Mouse (Mus musculus) heart, embryonic 15.5 days (tissue): Measurements from ENCODE around the gene Snap23. TPM values are rescaled to one million over a fixed set of nuclear protein-coding genes. Genes with fewer than 3 reads are reported as not detected.

Experiments
- ATAC-seq: fragments of 200-750 bp; cut with Nextera tagmentation; replicated peaks from 2 replicates; pipeline ENCODE4 v1.8.0; 2017; ENCODE audit warnings: low read depth, moderate TSS enrichment; ENCODE audit not compliant: insufficient number of reproducible peaks, insufficient read depth, low FRiP score
- H3K27ac ChIP-seq: fragments of 300-500 bp; sonication (generic); 2 replicates; pipeline ENCODE4 v1.5.1; 2015; ENCODE audit warnings: mild to moderate bottlenecking, inconsistent platforms
- H3K27me3 ChIP-seq: fragments of 300-500 bp; sonication (generic); 2 replicates; pipeline ENCODE4 v1.6.1; 2015; ENCODE audit warnings: inconsistent platforms
- H3K36me3 ChIP-seq: fragments of 300-500 bp; sonication (generic); 2 replicates; pipeline ENCODE4 v1.6.1; 2015; ENCODE audit warnings: mild to moderate bottlenecking, inconsistent platforms
- H3K4me1 ChIP-seq: fragments of 300-500 bp; sonication (generic); replicated peaks from 2 replicates; pipeline ENCODE4 v1.6.1; 2015; ENCODE audit warnings: inconsistent platforms
- H3K4me2 ChIP-seq: fragments of 300-500 bp; sonication (generic); 2 replicates; pipeline ENCODE4 v1.6.1; 2015; ENCODE audit warnings: inconsistent platforms, mild to moderate bottlenecking, moderate library complexity
- H3K4me3 ChIP-seq: fragments of 300-500 bp; sonication (generic); 2 replicates; pipeline ENCODE4 v1.5.1; 2015; ENCODE audit warnings: mild to moderate bottlenecking, inconsistent platforms
- H3K9ac ChIP-seq: fragments of 300-500 bp; sonication (generic); 2 replicates; pipeline ENCODE4 v1.6.1; 2015; ENCODE audit warnings: mild to moderate bottlenecking, inconsistent platforms
- H3K9me3 ChIP-seq: fragments of 300-500 bp; sonication (generic); replicated peaks from 2 replicates; pipeline ENCODE4 v1.6.1; 2016; ENCODE audit warnings: inconsistent platforms
- WGBS: fragments of 180-500 bp; shearing (Covaris S2); methylation state at CpG from one replicate; pipeline ENCODE4 v1.1.7; 2015; ENCODE audit warnings: mixed read lengths; 5-methylcytosine and 5-hydroxymethylcytosine counted together
- polyA plus RNA-seq: library from polyadenylated mRNA; unstranded; fragments of >200 nt; fragmentation: Nextera tagmentation; extraction: Ambion mirVana; gene quantifications from 2 replicates; pipeline ENCODE4 v1.2.1, GENCODE M21; 2015

Gene Snap23
- polyA plus RNA-seq: 45.6 and 46.0 TPM in 2 replicates

DNA sequence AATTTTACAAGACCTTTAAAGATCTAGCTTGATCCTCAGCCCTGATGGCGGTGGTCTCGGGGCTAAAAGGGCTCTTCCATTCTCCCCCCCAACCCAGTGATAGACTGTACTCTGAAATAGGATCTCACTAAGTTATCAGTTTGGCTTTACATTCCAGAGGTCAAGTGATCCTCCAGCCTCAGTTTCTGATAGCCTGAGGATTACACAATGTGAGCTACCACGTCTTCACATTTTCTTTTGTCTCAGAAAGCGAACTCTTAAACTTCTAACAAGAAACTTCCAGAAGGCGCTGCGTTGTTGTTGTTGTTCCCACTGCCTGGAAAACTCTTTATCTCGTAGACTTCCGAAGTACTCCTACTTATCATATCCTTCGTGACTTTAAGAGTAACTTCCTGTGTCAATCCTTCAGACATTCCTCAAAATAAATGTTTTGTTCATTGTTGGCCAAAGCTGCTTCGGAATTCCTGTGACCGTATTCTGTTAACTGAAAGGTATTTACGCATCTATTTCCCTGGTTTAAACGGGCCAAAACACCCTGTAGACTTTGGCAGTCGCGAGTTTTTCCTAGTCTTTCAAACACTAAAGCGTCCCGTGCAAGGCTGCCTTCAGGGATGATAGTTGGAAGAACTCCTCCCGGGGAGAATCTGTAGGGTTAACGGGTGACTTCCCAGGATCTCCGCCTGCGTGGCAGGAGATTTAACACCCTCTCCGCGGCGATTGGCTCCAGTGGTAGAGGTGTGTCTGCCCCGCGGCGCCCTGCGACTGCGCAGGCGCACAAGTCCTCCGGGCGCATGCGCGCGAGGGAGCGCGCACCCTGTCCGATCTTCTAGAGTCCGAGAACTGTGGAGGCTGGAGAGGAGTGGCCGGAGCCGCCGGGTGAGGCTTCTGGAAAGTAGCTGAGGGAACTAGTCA, at the start of gene Snap23:
TSS of gene Snap23 (plus strand) at position 786 of the 912 bp plus-strand sequence.
- H3K4me2 ChIP-seq: peak within 1 kb of the TSS; percentile 66
- peak within 1 kb of the TSS; percentile 70 for H3K4me3 ChIP-seq
- peaks cover 23% of the 10 kb centered on the region for H3K4me1 ChIP-seq
- H3K36me3 ChIP-seq: no peaks in the 10 kb centered on the region
- H3K27ac ChIP-seq: peak within 1 kb of the TSS; percentile 91
- H3K9ac ChIP-seq: peak within 1 kb of the TSS; percentile 71
- no peaks in the 10 kb centered on the region for H3K9me3 ChIP-seq
- peak; percentile 96 for ATAC-seq
- no peaks in the 10 kb centered on the region for H3K27me3 ChIP-seq
- WGBS: under 1% methylated on average over 42 of the region's 42 CpGs

DNA sequence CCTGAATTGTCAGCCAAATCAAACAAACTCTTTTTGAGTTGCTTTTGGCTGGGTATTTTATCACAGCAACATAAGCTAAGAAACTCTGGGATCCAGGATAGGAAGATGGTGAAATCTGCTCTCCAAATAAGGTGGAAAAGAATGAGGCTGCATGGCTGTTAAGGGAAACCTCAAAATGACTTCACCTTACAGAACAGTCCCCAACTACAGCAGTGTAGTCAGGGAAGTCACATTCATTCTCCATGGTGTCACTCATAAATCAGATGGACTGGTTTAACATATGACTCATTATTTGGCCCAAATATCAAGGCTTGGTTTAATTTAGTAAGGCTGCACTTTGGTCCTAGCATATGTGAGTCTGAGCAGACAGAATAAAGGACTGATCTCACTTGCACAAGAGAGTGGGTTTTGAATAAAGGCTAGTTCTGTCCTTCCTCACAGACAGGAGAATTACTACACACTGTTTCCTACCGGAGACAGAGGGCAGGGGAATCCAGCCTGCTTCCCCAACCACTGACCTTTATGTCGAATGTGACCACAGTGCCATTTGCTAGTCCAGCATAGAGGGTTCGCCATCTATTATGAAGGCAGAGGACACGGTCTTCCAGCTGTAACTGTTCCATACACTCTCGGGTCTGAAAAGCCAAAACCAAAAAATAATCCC, 48.8 kb upstream of the Snap23 start:
- WGBS: 81% methylated on average over 5 of the region's 5 CpGs
- peaks cover 96% of the 10 kb centered on the region for H3K36me3 ChIP-seq
- H3K9me3 ChIP-seq: no peaks in the 10 kb centered on the region
- H3K27me3 ChIP-seq: no peaks in the 10 kb centered on the region
- no peak for ATAC-seq
- H3K27ac ChIP-seq: 0 out of 2 replicates have a peak overlapping the region, but pooled peaks have one; percentile 0
- H3K9ac ChIP-seq: no peak overlapping the region
- no peak overlapping the region for H3K4me2 ChIP-seq
- H3K4me3 ChIP-seq: no peak overlapping the region
- H3K4me1 ChIP-seq: no peaks in the 10 kb centered on the region

DNA sequence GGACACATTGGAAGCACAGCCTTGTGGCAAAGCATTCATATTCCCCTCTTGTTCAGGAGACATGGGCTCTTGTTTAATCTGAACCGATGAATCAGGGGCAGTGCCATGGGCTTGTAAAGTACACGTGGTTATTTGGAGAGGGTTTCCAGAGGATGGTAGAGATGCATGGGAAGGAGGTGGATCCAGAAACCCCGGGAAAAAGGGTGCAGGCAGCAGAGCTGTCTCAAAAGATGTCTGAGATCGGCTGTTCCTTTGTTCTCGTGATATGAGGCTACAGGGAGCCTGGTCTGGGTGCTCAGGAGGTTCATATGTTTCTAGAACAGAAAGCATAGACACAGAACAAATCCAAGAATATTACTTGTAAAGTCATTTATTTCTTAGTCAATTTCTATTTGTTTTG, 40.7 kb upstream of the Snap23 start:
- H3K9ac ChIP-seq: no peak overlapping the region
- 84% methylated on average over 5 of the region's 5 CpGs for WGBS
- no peak overlapping the region for H3K4me2 ChIP-seq
- H3K27ac ChIP-seq: no peak overlapping the region
- H3K4me1 ChIP-seq: no peaks in the 10 kb centered on the region
- no peak overlapping the region for H3K4me3 ChIP-seq
- no peaks in the 10 kb centered on the region for H3K27me3 ChIP-seq
- no peak for ATAC-seq
- peaks cover 90% of the 10 kb centered on the region for H3K36me3 ChIP-seq
- H3K9me3 ChIP-seq: no peaks in the 10 kb centered on the region

DNA sequence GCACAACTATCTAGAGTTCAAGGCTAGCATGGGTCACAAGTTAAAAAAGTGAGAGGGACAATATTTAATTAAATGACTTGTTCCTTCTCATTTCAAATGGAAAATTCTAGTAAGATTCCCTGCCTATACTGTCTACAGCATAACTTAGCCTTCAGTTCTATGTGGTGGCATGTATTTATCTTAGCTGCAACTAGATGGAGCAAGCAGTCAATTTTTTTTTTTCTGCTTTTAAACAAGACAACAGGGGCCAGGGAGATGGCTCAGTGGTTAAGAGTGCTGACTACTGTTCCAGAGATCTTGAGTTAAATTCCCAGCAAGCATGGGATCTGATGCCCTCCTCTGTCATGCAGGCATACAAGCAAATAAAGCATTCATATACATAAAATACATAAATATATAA, 37.9 kb upstream of the Snap23 start:
- Histone ChIP-seq H3K4me2 (no peak overlapping the region), H3K36me3 (peaks cover 89% of the 10 kb centered on the region), H3K27ac (no peak overlapping the region), H3K4me3 (no peak overlapping the region), H3K9ac (no peak overlapping the region), H3K9me3 (no peaks in the 10 kb centered on the region), H3K4me1 (no peaks in the 10 kb centered on the region), H3K27me3 (no peaks in the 10 kb centered on the region)
- ATAC-seq: no peak

DNA sequence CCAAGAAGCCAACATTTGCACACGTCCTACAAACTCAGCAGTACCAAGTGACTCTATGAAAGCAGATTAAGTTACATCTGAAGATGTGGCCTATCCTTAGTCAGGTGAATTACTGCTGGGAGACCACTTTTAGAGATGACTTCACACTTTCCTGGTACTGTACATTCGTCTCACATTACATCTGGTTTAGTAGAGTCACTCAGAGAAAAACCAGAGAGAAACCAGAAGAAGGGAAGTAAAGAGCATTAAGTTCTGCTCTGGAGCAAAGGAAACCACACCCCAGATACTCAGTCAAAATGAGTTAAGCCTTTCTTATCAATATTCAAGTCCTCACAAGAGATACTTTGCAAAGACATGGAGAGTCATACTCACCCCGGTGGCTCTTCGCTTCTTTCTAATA, 36.2 kb upstream of the Snap23 start:
- Histone ChIP-seq H3K4me2 (no peak overlapping the region), H3K27ac (no peak overlapping the region), H3K4me3 (no peak overlapping the region), H3K9me3 (no peaks in the 10 kb centered on the region), H3K9ac (no peak overlapping the region), H3K4me1 (no peaks in the 10 kb centered on the region), H3K27me3 (no peaks in the 10 kb centered on the region), H3K36me3 (peaks cover 83% of the 10 kb centered on the region)
- no peak for ATAC-seq
- 87% methylated on average over 4 of the region's 4 CpGs for WGBS

DNA sequence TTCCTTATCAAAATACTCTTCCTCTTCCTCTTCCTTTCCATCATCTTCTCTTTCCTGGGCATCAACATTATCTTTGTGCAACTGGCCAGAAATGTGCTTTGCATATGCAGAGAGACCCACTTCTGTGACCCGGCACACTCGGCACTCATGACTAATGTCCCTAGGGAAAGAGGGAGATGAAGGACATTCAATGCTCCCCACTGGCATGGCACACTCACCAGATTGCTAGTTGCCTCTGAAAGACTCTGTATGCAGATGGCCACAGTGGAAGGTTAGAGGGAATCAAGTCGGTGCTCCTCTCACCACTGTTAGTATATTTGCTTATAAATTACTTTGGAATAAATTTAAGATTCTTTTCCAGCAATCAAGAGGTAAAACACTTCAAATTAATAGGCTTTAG, 28.1 kb upstream of the Snap23 start:
- 24% methylated on average over 3 of the region's 3 CpGs for WGBS
- ATAC-seq: peak; percentile 65
- Histone ChIP-seq H3K9me3 (no peaks in the 10 kb centered on the region), H3K27me3 (no peaks in the 10 kb centered on the region), H3K4me2 (peak overlapping the region; percentile 63), H3K4me3 (peak overlapping the region; percentile 47), H3K36me3 (peaks cover 22% of the 10 kb centered on the region), H3K4me1 (peaks cover 9% of the 10 kb centered on the region), H3K9ac (peak overlapping the region; percentile 54), H3K27ac (peak overlapping the region; percentile 94)

DNA sequence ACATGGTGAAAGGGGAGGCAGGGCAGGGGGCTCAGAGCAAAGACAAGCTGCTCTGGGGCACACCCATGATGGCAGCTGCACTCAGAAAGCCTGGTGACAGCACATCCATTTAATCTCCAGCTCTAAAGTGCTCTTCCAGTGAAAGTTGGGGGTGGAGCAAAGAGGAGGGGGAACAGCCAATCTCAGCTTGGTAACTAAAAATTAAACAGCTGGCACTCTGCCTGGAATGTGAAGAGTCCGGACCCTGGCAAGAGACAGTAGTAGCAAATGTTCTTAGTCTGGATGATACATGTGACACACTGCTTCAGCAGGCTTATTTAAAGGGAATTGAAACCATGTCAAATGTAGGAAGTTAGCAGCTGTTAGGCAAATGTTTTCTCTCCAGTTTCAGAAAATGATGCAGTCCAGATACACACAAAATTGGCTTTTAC, 27.7 kb upstream of the Snap23 start:
- Histone ChIP-seq H3K4me3 (peak overlapping the region; percentile 47), H3K27me3 (no peaks in the 10 kb centered on the region), H3K4me2 (peak overlapping the region; percentile 63), H3K9me3 (no peaks in the 10 kb centered on the region), H3K4me1 (peaks cover 9% of the 10 kb centered on the region), H3K27ac (peak overlapping the region; percentile 94), H3K9ac (peak overlapping the region; percentile 54; the same call in 1 of the 2 replicates), H3K36me3 (peaks cover 21% of the 10 kb centered on the region)
- WGBS: 3% methylated on average over 1 of the region's 1 CpGs
- ATAC-seq: peak; percentile 99

DNA sequence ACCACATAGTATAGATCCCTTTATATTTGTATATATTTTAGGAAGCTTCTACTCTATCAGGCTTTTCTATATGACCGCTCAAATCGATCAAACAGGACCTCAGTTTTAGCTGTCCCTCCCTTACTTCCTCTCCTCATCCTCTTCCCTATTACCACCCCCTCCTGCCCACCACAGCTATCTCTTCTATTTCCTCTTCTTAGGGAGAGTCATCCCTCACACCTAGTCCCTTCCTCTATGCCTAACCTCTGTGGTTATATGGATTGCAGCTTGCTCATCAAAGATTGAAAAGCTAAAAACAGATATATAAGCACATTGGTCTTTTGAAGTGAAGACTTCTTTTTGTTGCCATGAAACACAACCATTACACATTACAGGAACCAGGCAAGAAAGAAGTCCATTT, 22.7 kb upstream of the Snap23 start:
- Histone ChIP-seq H3K27ac (no peak overlapping the region), H3K4me2 (no peak overlapping the region), H3K27me3 (no peaks in the 10 kb centered on the region), H3K36me3 (peaks cover 15% of the 10 kb centered on the region), H3K9me3 (no peaks in the 10 kb centered on the region), H3K9ac (no peak overlapping the region), H3K4me3 (no peak overlapping the region), H3K4me1 (peaks cover 9% of the 10 kb centered on the region)
- ATAC-seq: no peak
- 90% methylated on average over 2 of the region's 2 CpGs for WGBS

DNA sequence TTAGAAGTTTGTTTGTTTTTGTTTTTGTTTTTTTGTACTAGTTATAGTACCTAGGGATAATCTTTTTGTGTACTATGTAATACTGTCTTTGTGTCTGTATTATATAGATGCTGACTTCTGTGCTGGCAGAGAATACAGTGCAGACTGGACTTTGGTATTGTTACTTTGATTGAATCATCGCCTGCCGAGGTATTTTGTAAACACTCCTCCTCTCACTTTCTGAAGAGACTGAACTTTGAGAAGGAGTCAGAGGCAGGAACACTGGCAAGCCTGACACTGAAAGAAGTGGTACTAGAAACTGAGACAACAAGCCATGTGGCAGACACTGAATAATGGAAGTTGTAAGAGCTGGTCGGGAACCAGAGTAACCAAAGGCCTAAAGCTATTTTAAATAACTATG, 10.6 kb upstream of the Snap23 start:
- H3K4me3 ChIP-seq: no peak overlapping the region
- no peak overlapping the region for H3K27ac ChIP-seq
- 69% methylated on average over 3 of the region's 3 CpGs for WGBS
- no peak overlapping the region for H3K4me2 ChIP-seq
- no peak overlapping the region for H3K9ac ChIP-seq
- H3K9me3 ChIP-seq: no peaks in the 10 kb centered on the region
- H3K27me3 ChIP-seq: no peaks in the 10 kb centered on the region
- H3K36me3 ChIP-seq: peaks cover 20% of the 10 kb centered on the region
- ATAC-seq: no peak
- peaks cover 8% of the 10 kb centered on the region; the same call in 1 of the 2 replicates for H3K4me1 ChIP-seq

DNA sequence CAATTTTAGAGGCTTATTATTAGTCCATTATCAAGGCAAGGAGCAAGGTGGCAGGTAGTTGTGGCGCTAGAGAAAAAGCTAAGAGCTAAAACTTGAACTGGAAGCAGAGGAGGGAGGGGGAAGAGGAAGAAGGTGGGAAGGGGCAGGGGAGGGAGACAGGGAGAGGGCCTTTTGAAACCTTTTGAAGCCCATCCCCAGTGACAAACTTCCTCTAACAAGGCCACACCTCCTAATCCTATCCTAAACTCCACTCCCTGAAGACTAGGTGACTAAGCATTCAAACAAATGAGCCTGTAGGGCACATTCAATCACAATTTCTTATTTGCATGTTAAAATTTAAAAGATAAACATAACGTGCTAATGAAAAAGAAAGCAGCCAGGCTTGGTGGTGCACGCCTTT, 8.7 kb upstream of the Snap23 start:
- Histone ChIP-seq H3K4me3 (no peak overlapping the region), H3K9ac (no peak overlapping the region), H3K27me3 (no peaks in the 10 kb centered on the region), H3K36me3 (peaks cover 4% of the 10 kb centered on the region; the same call in 1 of the 2 replicates), H3K4me2 (no peak overlapping the region), H3K9me3 (no peaks in the 10 kb centered on the region), H3K27ac (no peak overlapping the region), H3K4me1 (peaks cover 20% of the 10 kb centered on the region)
- ATAC-seq: no peak
- 76% methylated on average over 3 of the region's 3 CpGs for WGBS

DNA sequence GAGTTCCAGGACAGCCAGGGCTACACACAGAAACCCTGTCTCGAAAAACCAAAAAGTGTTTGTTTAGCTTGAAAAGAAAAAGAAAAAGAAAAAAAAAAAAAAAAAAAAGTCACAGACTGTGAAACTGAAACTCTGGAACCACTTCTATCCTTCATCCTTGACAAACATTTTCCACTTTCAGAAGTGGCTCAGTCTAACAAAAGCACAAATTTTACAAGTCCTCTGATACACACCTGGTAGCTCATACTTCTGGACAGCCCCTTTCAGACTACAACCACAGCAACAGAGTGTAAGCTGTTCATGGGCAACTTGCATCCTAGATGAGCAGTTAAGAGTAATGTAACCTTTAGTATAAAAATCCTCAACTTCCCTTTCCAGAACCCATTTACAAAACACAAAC, 5.9 kb upstream of the Snap23 start:
- Histone ChIP-seq H3K9me3 (no peaks in the 10 kb centered on the region), H3K27ac (no peak overlapping the region), H3K4me3 (no peak overlapping the region), H3K9ac (no peak overlapping the region), H3K4me1 (peaks cover 24% of the 10 kb centered on the region), H3K27me3 (no peaks in the 10 kb centered on the region), H3K4me2 (no peak overlapping the region), H3K36me3 (no peaks in the 10 kb centered on the region)
- 100% methylated on average over 1 of the region's 1 CpGs for WGBS
- no peak for ATAC-seq
